Mouse (Mus musculus) 416B (cell line): ENCODE results near the gene Dop1b.

ENCODE experiments used
- DNase-seq: peaks from one replicate; pipeline ENCODE4 v3.0.0; 2011; ENCODE audit warnings: low read depth

The Dop1b gene

DNA sequence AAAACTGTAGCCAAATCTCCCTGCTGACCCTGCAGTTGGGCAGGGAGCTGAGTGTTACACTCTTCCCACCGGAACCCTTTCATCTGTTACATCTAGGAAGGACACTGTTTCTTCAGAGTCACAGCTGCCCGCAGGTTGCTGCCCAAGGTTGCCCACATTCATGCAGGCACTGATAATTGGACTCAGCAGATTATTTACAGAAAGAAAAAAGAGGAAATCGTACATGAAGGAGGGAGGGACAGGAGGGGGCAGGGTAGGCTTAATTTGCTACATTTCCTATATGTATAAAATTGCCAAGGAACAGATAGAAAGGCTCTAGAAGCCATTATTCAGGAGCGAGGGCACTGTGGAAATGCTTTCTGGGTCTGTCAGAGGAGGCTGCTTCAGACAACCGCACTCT is 44.9 kb downstream of the Dop1b start:
- no peak for DNase-seq

DNA sequence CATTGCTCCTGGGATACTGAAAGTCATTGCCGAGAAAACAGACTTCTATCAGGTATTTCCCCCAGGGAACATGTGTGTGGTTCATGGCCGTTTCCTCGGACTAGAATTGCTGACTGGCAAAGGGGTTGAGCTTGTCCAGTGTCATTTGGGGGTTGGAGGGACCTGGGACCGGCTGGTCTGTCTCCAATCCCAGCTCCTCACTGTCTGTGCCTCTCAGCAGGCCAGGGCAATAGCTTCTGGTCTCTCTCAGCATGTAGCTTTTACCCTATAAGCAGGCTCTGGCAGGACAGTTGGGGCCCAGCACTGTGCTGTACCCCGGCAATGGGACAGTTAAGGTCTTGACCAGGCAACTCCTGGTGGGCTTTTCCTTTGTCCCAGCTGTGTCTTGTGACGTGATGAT is 51.7 kb downstream of the Dop1b start:
- no peak for DNase-seq

DNA sequence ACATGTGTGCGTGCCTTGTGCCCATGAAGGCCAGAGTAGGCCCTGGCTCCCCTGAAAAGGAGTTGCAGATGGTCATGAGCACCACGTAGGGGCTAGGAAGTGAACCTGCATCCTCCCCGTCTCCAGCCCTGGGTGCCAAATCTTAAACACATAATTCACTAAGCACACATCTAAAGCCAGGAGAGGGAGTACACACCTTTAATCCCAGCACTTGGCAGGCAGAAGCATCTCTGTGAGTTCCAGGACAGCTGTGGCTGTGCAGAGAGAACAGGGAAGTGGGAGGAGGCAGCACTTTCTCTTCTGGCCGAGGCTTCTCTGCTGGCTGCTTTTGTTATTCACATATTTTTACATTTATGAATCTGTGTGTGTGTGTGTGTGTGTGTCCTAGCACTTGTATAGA is 52.9 kb downstream of the Dop1b start:
- DNase-seq: no peak

GRCm38 (mm10) chr16:93766956-93767355 is 55.3 kb downstream of the Dop1b start:
- DNase-seq: peak; percentile 78

- DNase-seq: peak; percentile 77
Measured at GRCm38 (mm10) chr16:93767548-93767947, 55.8 kb downstream of the Dop1b start.

GRCm38 (mm10) chr16:93769621-93770020 is 57.9 kb downstream of the Dop1b start:
- no peak for DNase-seq

DNA sequence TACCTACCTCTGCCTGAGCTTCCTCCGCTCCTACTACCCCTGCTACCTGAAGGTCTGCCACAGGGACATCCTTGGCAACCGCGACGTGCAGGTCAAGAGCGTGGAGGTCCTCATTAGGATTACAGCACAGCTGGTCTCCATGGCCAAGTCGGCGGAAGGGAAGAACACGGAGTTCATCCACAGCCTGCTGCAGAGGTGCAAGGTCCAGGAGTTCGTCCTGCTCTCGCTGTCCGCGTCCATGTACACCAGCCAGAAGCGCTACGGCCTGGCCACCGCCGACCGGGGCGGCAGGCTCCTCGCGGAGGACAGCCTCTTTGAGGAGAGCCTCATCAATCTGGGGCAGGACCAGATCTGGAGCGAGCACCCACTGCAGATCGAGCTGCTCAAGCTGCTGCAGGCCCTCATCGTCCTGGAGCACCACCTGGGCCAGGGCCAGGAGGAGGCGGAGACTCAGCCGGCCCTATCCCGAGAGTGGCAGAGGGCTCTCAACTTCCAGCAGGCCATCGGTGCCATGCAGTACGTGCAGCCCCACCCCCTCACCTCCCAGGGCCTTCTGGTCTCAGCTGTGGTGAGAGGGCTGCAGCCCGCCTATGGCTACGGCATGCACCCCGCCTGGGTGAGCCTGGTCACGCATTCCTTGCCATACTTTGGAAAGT is 58.7 kb downstream of the Dop1b start:
- DNase-seq: no peak

DNA sequence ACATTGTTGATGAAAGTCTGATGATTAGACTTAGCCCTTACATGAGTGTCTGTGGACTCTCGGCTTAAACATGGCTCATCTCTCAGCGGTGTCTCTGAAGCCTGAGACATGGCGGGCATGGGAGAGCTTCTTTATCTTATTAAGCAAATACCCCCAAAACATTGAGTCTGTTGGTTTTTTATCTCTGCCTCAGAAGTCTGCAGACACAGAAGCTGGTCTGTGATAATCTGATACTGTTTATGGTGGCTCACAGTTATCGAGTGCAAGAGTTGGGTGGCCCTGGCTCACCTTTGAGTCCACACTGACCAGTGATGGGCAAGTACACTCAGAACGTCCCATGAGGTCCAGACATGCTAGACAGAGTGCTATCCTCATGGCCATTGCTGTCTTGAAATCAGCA is 63.0 kb downstream of the Dop1b start:
- DNase-seq: no peak

- DNase-seq: no peak
Measured at GRCm38 (mm10) chr16:93776468-93776867, 64.8 kb downstream of the Dop1b start.

DNA sequence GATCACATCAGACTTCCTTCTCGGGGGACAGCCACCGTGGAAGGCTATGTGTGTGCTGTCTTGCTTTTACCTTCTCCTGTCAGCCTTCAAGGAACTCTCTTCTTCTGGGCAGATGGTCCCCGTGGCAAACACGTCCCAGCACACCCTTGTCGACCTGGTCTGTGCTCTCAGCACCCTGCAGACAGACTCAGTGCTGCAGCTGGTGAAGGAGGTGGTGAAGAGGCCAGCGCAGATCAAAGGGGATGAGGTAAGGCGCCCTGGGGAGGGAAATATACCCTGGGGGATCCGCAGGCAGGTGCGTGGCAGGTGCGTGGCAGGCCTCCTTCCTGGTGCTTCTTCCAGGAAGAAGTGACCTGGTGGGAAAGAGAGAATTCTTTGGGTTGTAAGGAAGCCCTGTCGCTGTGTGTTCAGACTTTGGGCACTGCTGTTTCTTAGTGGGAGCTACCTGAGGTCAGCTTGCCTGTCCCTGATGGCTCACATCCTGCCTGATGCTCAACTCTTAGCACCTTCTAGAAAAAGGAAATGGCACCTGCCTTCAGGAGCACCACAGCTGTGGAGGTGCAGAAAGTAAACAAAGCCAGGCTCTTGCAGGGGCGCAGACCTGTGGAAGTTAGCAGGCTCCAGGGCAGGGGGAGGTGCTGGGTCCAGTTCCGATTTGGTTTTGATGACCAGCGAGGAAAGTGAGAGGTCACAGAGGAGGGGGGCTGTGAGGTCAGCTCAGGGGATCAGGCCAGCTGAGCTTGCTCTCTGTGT is 65.7 kb downstream of the Dop1b start:
- DNase-seq: no peak

DNA sequence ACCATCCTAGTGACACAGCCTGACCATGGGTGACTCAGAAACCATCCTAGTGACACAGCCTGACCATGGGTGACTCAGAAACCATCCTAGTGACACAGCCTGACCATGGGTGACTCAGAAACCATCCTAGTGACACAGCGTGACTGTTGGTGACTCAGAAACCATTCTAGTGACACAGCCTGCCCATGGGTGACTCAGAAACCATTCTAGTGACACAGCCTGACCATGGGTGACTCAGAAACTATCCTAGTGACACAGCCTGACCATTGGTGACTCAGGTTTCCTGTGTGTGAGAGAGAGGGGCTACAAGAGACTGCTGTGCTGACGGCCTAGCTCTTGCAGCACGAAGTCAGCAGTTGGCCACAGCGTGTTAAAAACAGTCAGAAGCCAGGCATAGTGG is 66.7 kb downstream of the Dop1b start:
- peak; percentile 88 for DNase-seq

GRCm38 (mm10) chr16:93779554-93779953 is 67.8 kb downstream of the Dop1b start:
- DNase-seq: no peak

DNA sequence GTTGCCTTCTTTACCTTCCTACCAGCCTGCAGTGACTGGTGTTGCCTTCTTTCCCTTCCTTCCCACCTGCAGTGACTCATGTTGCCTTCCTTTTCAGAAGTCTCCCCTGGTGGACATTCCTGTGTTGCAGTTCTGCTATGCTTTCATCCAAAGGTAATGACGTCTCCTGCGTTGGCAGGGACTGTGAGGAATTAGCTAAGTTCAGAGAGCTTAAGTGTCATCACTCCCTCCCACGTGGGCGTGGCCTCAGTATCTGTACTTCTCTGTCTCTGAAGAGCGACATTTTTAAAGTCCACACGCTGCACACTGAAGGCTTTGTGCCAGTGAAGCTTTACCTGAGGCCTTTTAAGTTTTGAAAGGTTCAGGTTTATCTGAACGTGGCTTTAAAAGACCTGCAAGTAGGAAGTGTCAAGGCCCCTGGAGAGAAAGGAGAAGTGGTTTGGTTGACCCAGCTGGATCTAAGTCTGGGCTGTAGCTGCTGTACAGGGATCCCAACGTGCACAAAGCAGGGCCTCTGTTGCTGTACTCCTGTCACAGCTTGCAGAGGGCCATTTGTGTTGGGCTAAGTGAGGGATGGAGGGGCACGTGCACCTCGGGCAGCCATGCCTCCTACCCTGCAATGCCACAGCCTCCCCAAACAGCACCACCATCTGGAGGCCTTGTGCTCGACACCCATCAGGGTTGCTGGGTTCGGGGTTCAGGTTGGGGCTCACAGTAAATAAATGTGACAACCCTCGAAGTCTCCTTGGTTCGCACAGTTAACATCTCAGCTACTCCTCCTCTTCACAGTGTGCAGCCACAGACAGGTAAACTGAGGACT is 69.2 kb downstream of the Dop1b start:
- DNase-seq: peak; percentile 33

GRCm38 (mm10) chr16:93784175-93784574 is 72.5 kb downstream of the Dop1b start:
- DNase-seq: no peak

DNA sequence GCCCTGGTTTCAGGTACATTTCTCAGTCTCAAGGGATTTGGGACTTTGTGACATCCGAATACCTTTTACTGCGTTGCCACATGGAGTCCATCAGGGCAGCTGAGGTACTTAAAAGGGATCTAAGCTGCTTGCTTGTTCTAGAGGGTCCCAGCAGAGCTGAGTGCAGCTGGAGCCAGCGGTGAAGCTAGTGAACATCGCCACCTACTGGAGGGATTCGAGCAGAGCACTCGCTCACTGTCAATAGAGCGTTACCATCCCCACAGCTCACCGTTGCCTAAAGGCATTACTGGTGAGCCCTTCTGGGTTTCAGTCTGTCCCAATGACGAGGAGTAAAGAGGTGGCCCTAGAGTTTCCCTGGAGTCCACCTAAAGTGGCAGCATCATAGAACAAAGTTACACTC is 74.1 kb downstream of the Dop1b start:
- peak; percentile 51 for DNase-seq

GRCm38 (mm10) chr16:93788388-93788787 is 76.7 kb downstream of the Dop1b start:
- DNase-seq: no peak

DNA sequence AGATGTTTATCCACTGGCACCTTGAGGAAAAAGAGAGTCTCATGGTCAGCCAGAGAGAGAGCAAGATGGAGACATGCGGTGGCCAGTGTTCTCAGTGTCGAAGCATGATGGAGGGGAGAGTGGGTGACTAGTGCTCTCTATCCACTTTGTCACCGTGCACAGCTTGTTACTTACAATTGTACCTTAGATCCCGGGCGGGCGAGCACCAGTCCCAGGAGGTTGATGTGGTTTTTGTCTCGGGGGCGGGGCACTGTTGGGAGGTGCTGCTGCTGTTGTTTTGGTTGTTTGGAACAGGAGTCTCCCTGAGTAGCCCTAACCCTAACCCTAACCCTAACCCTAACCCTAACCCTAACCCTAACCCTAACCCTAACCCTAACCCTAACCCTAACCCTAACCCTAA is 77.2 kb downstream of the Dop1b start:
- DNase-seq: no peak

- DNase-seq: no peak
Measured at GRCm38 (mm10) chr16:93789971-93790755, 78.5 kb downstream of the Dop1b start.

DNA sequence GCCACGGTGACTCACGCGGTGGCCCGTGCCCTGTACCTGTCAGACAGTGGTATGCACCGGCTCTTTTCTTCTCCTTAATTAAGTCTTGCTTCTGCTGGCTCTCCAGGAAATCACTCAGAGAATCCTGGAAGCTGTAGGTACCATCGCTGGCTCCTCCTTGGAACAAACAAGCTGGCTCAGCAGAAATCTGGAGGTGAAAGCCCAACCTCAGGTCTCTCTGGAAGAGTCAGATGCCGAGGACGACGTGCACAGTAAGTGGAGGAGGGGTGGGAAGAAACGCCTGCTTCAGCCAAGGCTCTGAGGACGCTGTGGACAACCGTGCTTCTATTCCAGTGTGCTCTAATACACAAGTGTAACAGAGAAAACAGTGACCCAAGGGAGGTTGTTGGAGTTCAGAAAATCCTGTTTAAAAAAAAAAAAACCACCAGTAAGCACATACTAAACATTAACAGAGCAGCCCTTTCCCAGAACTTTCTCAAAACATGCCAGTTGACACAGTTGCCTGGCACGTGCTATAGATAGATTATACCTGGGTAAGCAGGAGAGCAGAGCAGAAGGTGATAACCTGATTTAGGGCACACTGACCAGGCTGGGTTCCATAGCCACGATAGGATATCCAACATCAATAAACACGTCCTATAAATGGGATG is 81.4 kb downstream of the Dop1b start:
- DNase-seq: no peak

GRCm38 (mm10) chr16:93794845-93795244 is 83.1 kb downstream of the Dop1b start:
- DNase-seq: no peak

DNA sequence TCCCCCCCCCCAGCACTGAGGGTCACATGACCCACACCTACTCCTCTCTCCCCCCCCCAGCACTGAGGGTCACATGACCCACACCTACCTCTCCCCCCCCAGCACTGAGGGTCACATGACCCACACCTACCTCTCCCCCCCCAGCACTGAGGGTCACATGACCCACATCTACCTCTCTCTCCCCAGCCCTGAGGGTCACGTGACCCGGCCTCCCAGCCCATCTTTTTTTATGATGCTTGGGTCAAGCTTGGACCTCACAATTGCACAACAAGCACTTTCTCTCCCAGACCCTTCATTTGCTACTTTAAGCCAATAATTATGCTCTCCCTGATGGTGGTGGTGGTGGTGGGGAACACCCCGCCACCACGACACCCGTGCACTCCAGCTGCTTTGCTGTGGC is 83.7 kb downstream of the Dop1b start:
- no peak for DNase-seq
